Mouse (Mus musculus): ENCODE data around the gene Nkx2-1. TPM values are rescaled to one million over a fixed set of nuclear protein-coding genes. Genes with fewer than 3 reads are reported as not detected.

Nkx2-1 gene
- total and polyA plus RNA-seq, 2 experiments from 2014 or later: 0.05 TPM; not detected in 1

DNA sequence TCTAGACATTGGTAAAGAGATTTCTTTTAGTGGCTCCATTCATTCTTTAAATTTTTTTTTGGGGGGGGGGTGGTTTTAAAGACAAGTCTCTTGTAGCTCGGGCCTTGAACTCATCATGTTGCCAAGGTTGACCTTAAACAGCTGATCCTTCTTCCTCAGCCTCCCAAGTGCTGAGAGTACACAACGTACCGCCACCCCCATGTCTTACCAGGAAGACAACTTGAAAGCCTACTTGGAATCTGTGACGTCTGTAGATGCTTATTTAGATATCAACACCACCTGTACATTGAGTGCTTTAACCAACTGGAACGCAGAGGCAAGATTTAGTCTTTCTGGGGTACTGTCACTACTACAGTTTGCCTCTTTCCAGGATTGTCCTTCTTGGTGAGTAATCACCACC, 21.9 kb downstream of the Nkx2-1 start:
- H3K9ac ChIP-seq (replicated peaks; ENCODE audit: low read depth, low read length): no peak overlapping the region
- no peak for DNase-seq (ENCODE audit: low spot score)
- H3K4me3 ChIP-seq (ENCODE audit: low read depth, low read length): no peak overlapping the region
- ATAC-seq (ENCODE audit: insufficient read depth, low read depth): no peak
- no peak overlapping the region for H3K27ac ChIP-seq (ENCODE audit: low read depth)
- H3K36me3 ChIP-seq (replicated peaks; ENCODE audit: control insufficient read depth, insufficient read depth, low read length): no peaks in the 10 kb centered on the region
- no peak for TF ChIP-seq EP300 (IDR thresholded peaks at IDR 0.05; ENCODE audit: low read depth)
- TF ChIP-seq CTCF (IDR thresholded peaks at IDR 0.05; ENCODE audit: low read depth): no peak
- H3K27me3 ChIP-seq (ENCODE audit: control insufficient read depth, insufficient read depth, low read length): peaks cover 41% of the 10 kb centered on the region
- 77% methylated on average over 5 of the region's 5 CpGs for WGBS
- no peaks in the 10 kb centered on the region for H3K4me1 ChIP-seq (ENCODE audit: control insufficient read depth, insufficient read depth)
- H3K9me3 ChIP-seq (replicated peaks; ENCODE audit: control insufficient read depth, low read length): 0 out of 2 replicates have a peak, but pooled peaks cover 4% of the 10 kb centered on the region
- H3K4me2 ChIP-seq (ENCODE audit: low read depth, low read length): no peak overlapping the region

DNA sequence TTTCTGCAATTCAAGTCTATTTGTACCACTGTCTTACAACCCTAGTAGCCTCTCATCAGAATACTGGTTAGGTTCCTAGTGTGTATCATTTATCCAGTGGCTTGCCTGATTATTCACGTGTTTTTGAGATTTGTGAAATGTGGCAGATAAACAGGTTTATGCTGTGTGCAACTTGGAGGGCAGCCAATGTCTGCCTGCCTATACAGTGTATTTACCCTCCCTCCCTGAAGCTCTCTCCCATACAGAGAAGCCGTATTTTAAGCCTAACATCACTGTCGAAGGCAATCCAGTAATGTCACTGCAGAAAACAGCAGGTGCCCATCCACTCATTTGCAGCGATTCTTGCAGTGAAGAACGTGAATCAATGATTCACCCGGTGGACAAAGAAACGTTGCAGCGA, 28.3 kb downstream of the Nkx2-1 start:
- no peaks in the 10 kb centered on the region for H3K36me3 ChIP-seq (replicated peaks; ENCODE audit: control insufficient read depth, insufficient read depth, low read length)
- H3K4me1 ChIP-seq (ENCODE audit: control insufficient read depth, insufficient read depth): no peaks in the 10 kb centered on the region
- 50% methylated on average over 8 of the region's 8 CpGs for WGBS
- no peak for DNase-seq (ENCODE audit: low spot score)
- peaks cover 16% of the 10 kb centered on the region; the same call in 1 of the 2 replicates for H3K27me3 ChIP-seq (ENCODE audit: control insufficient read depth, insufficient read depth, low read length)
- TF ChIP-seq EP300 (IDR thresholded peaks at IDR 0.05; ENCODE audit: low read depth) (no peak), CTCF (IDR thresholded peaks at IDR 0.05; ENCODE audit: low read depth) (no peak)
- H3K9ac ChIP-seq (replicated peaks; ENCODE audit: low read depth, low read length): no peak overlapping the region
- H3K4me2 ChIP-seq (ENCODE audit: low read depth, low read length): no peak overlapping the region
- no peaks in the 10 kb centered on the region for H3K9me3 ChIP-seq (replicated peaks; ENCODE audit: control insufficient read depth, low read length)
- no peak overlapping the region for H3K27ac ChIP-seq (ENCODE audit: low read depth)
- ATAC-seq (ENCODE audit: insufficient read depth, low read depth): no peak
- no peak overlapping the region for H3K4me3 ChIP-seq (ENCODE audit: low read depth, low read length)

DNA sequence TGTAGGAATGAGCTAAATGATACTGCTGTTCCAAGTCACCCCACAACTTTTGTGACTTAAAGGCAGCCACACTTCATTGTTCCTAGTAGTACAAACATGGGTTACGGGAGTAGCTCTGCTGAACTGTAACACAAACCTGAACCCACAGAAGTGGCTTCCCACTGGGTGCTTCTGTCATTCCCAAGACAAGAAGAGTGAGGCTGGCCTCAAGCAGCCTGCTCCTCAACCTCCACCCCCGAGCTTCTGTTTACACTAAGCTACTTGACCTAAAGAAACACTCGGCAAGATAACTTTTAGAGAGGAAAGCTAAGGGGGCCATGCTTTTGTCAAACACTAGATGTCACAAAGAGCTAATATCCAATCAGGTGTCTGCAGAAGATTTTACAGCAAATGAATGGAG, 49.7 kb downstream of the Nkx2-1 start:
- Histone ChIP-seq H3K27ac (ENCODE audit: low read depth) (no peak overlapping the region), H3K36me3 (replicated peaks; ENCODE audit: control insufficient read depth, insufficient read depth, low read length) (no peaks in the 10 kb centered on the region), H3K4me2 (ENCODE audit: low read depth, low read length) (no peak overlapping the region), H3K27me3 (ENCODE audit: control insufficient read depth, insufficient read depth, low read length) (no peaks in the 10 kb centered on the region), H3K9ac (replicated peaks; ENCODE audit: low read depth, low read length) (no peak overlapping the region), H3K4me1 (ENCODE audit: control insufficient read depth, insufficient read depth) (no peaks in the 10 kb centered on the region), H3K4me3 (ENCODE audit: low read depth, low read length) (no peak overlapping the region), H3K9me3 (replicated peaks; ENCODE audit: control insufficient read depth, low read length) (no peaks in the 10 kb centered on the region)
- ATAC-seq (ENCODE audit: insufficient read depth, low read depth): no peak
- 26% methylated on average over 3 of the region's 3 CpGs for WGBS
- no peak for TF ChIP-seq CTCF (IDR thresholded peaks at IDR 0.05; ENCODE audit: low read depth)
- no peak for TF ChIP-seq EP300 (IDR thresholded peaks at IDR 0.05; ENCODE audit: low read depth)
- DNase-seq (ENCODE audit: low spot score): no peak

DNA sequence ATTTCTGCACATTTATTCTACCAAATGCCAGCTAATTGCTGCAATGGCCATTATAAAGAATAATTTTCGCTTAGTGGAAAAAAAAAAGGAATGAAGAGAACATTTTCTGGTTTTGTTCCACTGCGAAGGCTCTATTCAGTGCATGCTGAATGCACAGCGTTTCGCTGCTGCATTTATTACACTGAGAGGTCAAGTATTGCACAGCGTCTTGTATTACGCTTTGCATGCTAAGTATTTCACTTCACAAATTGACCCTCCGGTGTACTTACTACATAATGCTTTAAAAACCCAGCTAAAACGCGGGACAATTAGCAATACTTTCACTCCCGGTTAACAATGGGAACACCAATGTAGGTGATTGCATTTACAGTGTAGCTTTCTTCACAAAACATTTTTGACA, 54.1 kb downstream of the Nkx2-1 start:
- H3K9me3 ChIP-seq (replicated peaks; ENCODE audit: control insufficient read depth, low read length): no peaks in the 10 kb centered on the region
- 84% methylated on average over 10 of the region's 10 CpGs for WGBS
- H3K4me2 ChIP-seq (ENCODE audit: low read depth, low read length): no peak overlapping the region
- no peaks in the 10 kb centered on the region for H3K4me1 ChIP-seq (ENCODE audit: control insufficient read depth, insufficient read depth)
- no peak for TF ChIP-seq EP300 (IDR thresholded peaks at IDR 0.05; ENCODE audit: low read depth)
- no peak for TF ChIP-seq CTCF (IDR thresholded peaks at IDR 0.05; ENCODE audit: low read depth)
- no peaks in the 10 kb centered on the region for H3K36me3 ChIP-seq (replicated peaks; ENCODE audit: control insufficient read depth, insufficient read depth, low read length)
- DNase-seq (ENCODE audit: low spot score) (no peak), ATAC-seq (ENCODE audit: insufficient read depth, low read depth) (no peak)
- H3K27ac ChIP-seq (ENCODE audit: low read depth): no peak overlapping the region
- no peak overlapping the region for H3K9ac ChIP-seq (replicated peaks; ENCODE audit: low read depth, low read length)
- no peaks in the 10 kb centered on the region for H3K27me3 ChIP-seq (ENCODE audit: control insufficient read depth, insufficient read depth, low read length)
- H3K4me3 ChIP-seq (ENCODE audit: low read depth, low read length): no peak overlapping the region

Other genes starting within 250 kb of the Nkx2-1 start
- gene Mbip, start 191.0 kb downstream of the Nkx2-1 start, total RNA-seq (2014; rRNA removed; ENCODE audit: low replicate concordance): 2.3 and 3.9 TPM in 2 replicates
- 17.2 and 17.7 TPM in 2 replicates for gene Mbip, start 191.0 kb downstream of the Nkx2-1 start, polyA plus RNA-seq (2015; fragmentation: Nextera tagmentation; extraction: Ambion mirVana)
- not detected in 2 replicates for gene Nkx2-9, start 76.4 kb upstream of the Nkx2-1 start, total RNA-seq (2014; rRNA removed; ENCODE audit: low replicate concordance)
- not detected in 2 replicates for gene Nkx2-9, start 76.4 kb upstream of the Nkx2-1 start, polyA plus RNA-seq (2015; fragmentation: Nextera tagmentation; extraction: Ambion mirVana)
- gene Pax9, start 154.9 kb upstream of the Nkx2-1 start, total RNA-seq (2014; rRNA removed; ENCODE audit: low replicate concordance): 0.12 TPM in 1 of 2 replicates, not detected in the other
- gene Pax9, start 154.9 kb upstream of the Nkx2-1 start, polyA plus RNA-seq (2015; fragmentation: Nextera tagmentation; extraction: Ambion mirVana): 0.10 and 0.12 TPM in 2 replicates

All from heart, postnatal 0 days (tissue).